Mouse (Mus musculus) kidney, adult 9 months (tissue): ENCODE results near the gene Capn6.

Experiments
- DNase-seq: peaks from one replicate; pipeline ENCODE4 v3.0.0; 2022

Capn6 gene

GRCm38 (mm10) chrX:143827212-143827611 is at the start of gene Capn6:
Capn6 (minus strand) TSS chrX:143827414.
- DNase-seq, result peak; percentile 19

GRCm38 (mm10) chrX:143867129-143867664 is 40.0 kb upstream of the Capn6 start:
- DNase-seq, result no peak

- DNase-seq, result no peak
Observed at GRCm38 (mm10) chrX:143851351-143851750, 24.1 kb upstream of the Capn6 start.

- DNase-seq, result no peak
Observed at GRCm38 (mm10) chrX:143849969-143850368, 22.8 kb upstream of the Capn6 start.

- DNase-seq, result no peak
Observed at GRCm38 (mm10) chrX:143846637-143847036, 19.4 kb upstream of the Capn6 start.

GRCm38 (mm10) chrX:143826521-143826920 is 693 bp downstream of the Capn6 start:
- peak; percentile 0 for DNase-seq

- no peak for DNase-seq
Observed at GRCm38 (mm10) chrX:143818961-143819360, 8.3 kb downstream of the Capn6 start.

GRCm38 (mm10) chrX:143815948-143816347 is 11.3 kb downstream of the Capn6 start:
- DNase-seq, result no peak

GRCm38 (mm10) chrX:143762556-143762955 is 64.7 kb downstream of the Capn6 start:
- no peak for DNase-seq
